29 mouse cellular contexts compared by ENCODE assay signal in genomic region chr3:53231112-53231511, GRCm38 (mm10).
A peak's percentile ranks its signal among the peaks of the same experiment; 100 is the strongest.
DNase-seq lines count a peak whose midpoint lies in the region; ATAC-seq and TF ChIP-seq lines count a peak whose summit lies in the region.
"Had no signal": no experiment of that assay in that cellular context is flagged by ENCODE, and none has a peak within 500 bp of the region (broad histone marks: within the 10 kb centered on the region; RNA-seq: fewer than 3 reads in every experiment).

No protein-coding gene starts in this region.

- ATAC-seq in kidney, embryonic 15.5 days (replicated peaks; ENCODE audit: low FRiP score) = no peak
- ATAC-seq in limb, embryonic 14.5 days (ENCODE audit: low FRiP score, low read depth) = peak; percentile 30; the same call in 1 of the 2 replicates
- ATAC-seq: forebrain, postnatal 0 days; inflammation-experienced regulatory T-cells, adult 6 months had no signal

- H3K4me2 ChIP-seq in kidney, embryonic 15.5 days = no peak overlapping the region
- H3K4me2 ChIP-seq in limb, embryonic 14.5 days (replicated peaks; ENCODE audit: low read depth, low read length, severe bottlenecking) = no peak overlapping the region
- H3K4me2 ChIP-seq: embryonic facial prominence, embryonic 12.5 days; heart, embryonic 12.5 days; hindbrain, embryonic 15.5 days; liver, embryonic 11.5 days; midbrain, embryonic 11.5 days had no signal

- WGBS in kidney, embryonic 15.5 days = 50% methylated on average over 3 of the region's 3 CpGs
- WGBS in limb, embryonic 14.5 days = 27% methylated on average over 3 of the region's 3 CpGs

- no peaks in the 10 kb centered on the region for H3K27me3 ChIP-seq in kidney, embryonic 15.5 days
- H3K27me3 ChIP-seq in limb, embryonic 14.5 days (ENCODE audit: control insufficient read depth, insufficient read depth, low read length) = no peaks in the 10 kb centered on the region
- H3K27me3 ChIP-seq: embryonic facial prominence, embryonic 12.5 days; heart, embryonic 12.5 days; hindbrain, embryonic 15.5 days had no signal

- H3K4me1 ChIP-seq in kidney, embryonic 15.5 days = peaks cover 15% of the 10 kb centered on the region
- peaks cover 17% of the 10 kb centered on the region for H3K4me1 ChIP-seq in limb, embryonic 14.5 days (ENCODE audit: control insufficient read depth, insufficient read depth, low read length)
- H3K4me1 ChIP-seq: embryonic facial prominence, embryonic 12.5 days had no signal

- peak overlapping the region; percentile 84 for H3K27ac ChIP-seq in kidney, embryonic 15.5 days
- no peak overlapping the region; the same call in 1 of the 2 replicates for H3K27ac ChIP-seq in limb, embryonic 14.5 days (replicated peaks; ENCODE audit: low read depth, low read length)
- H3K27ac ChIP-seq: embryonic facial prominence, embryonic 12.5 days; forebrain, embryonic 10.5 days; hindbrain, embryonic 15.5 days had no signal

- no peak for TF ChIP-seq POLR2A in limb, embryonic 14.5 days (IDR thresholded peaks at IDR 0.05; ENCODE audit: borderline replicate concordance, extremely low read depth, insufficient read depth, insufficient read length)

- H3K36me3 ChIP-seq in kidney, embryonic 15.5 days = no peaks in the 10 kb centered on the region
- no peaks in the 10 kb centered on the region for H3K36me3 ChIP-seq in limb, embryonic 14.5 days (ENCODE audit: control insufficient read depth, insufficient read depth, low read length)
- H3K36me3 ChIP-seq: embryonic facial prominence, embryonic 12.5 days; forebrain, embryonic 10.5 days; hindbrain, embryonic 15.5 days had no signal

- H3K4me3 ChIP-seq in kidney, embryonic 15.5 days (replicated peaks) = no peak overlapping the region
- no peak overlapping the region for H3K4me3 ChIP-seq in limb, embryonic 14.5 days (replicated peaks; ENCODE audit: low read length)
- H3K4me3 ChIP-seq: embryonic facial prominence, embryonic 12.5 days; forebrain, embryonic 10.5 days; heart, embryonic 12.5 days; hindbrain, embryonic 15.5 days had no signal

- no peak overlapping the region for H3K9ac ChIP-seq in kidney, embryonic 15.5 days
- no peak overlapping the region for H3K9ac ChIP-seq in limb, embryonic 14.5 days (ENCODE audit: low read depth, low read length, severe bottlenecking)
- H3K9ac ChIP-seq: embryonic facial prominence, embryonic 12.5 days; forebrain, postnatal 0 days; heart, embryonic 12.5 days; hindbrain, embryonic 15.5 days had no signal

- no peaks in the 10 kb centered on the region for H3K9me3 ChIP-seq in kidney, embryonic 15.5 days (replicated peaks)
- H3K9me3 ChIP-seq in limb, embryonic 14.5 days (ENCODE audit: control insufficient read depth, low read length) = no peaks in the 10 kb centered on the region
- H3K9me3 ChIP-seq: hindbrain, embryonic 15.5 days had no signal

- no peak for DNase-seq in kidney, adult 9 months
- peak; percentile 47 for DNase-seq in lung, postnatal 25 days (ENCODE audit: low spot score)
- DNase-seq in lung, postnatal 4 days = no peak
- DNase-seq in R1 (ENCODE audit: low read depth, low spot score) = peak; percentile 58
- peak; percentile 47 for DNase-seq in limb, embryonic 14.5 days (ENCODE audit: low spot score)
- no peak for DNase-seq in spleen, postnatal 14 days (ENCODE audit: low spot score in 2 of 2)
- DNase-seq: adrenal gland, postnatal 25 days; cerebellum, adult 11-12 months; cerebellum, adult 9-11 months; embryo, embryonic 11 days; forebrain, postnatal 0 days; gastrocnemius, postnatal 36 days; heart, adult 18-20 months; heart, postnatal 10 days; kidney, adult 11 months; kidney, postnatal 36 days; layer of hippocampus, postnatal 36 days; left cerebral cortex, postnatal 4 days; right cerebral cortex, postnatal 25 days; thymus, adult 2 months; thymus, postnatal 4 days had no signal

Comparison
In these comparisons a context has a peak if more than half of its experiments do, and no peak if none do; other contexts are left out.
1. DNase-seq: peak in lung, postnatal 25 days (single experiment), R1 (single experiment) and limb, embryonic 14.5 days (single experiment); none in kidney, adult 9 months (single experiment), lung, postnatal 4 days (0 of 2) and spleen, postnatal 14 days (0 of 2).